Mouse (Mus musculus): ENCODE results near the gene Pdcd4.
A peak's percentile ranks its signal among the peaks of the same experiment; 100 is the strongest.
"Not testable (repeated sequence)": the region's sequence is repeated elsewhere in the genome, so short reads cannot be mapped to it uniquely, and the experiment has no call there.

The Pdcd4 gene

GRCm38 (mm10) chr19:53944786-53945169 lies 52.7 kb downstream of the Pdcd4 start:
- no peak for DNase-seq (ENCODE audit: low read depth in 1 of 2, low spot score in 2 of 2)

GRCm38 (mm10) chr19:53945171-53946042 lies 53.4 kb downstream of the Pdcd4 start:
- peak in 1 of 2 experiments; percentile 8 for DNase-seq (ENCODE audit: low read depth in 1 of 2, low spot score in 2 of 2)

DNA sequence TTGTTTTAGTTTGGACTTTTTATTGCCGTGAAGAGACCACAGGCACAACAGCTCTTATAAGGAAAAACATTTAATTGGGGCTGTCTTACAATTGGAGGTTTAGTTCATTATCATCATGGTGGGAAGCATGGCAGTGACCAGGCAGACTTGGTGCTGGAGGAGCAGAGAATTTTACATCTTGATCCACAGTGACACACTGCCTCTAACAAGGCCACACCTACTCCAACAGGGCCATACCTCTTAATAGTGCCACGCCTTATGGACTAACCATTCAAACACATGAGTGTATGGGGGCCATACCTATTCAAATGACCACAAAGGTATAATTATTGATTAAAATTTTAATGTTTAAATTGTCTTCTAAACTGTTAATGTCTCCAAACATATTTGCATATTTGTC lies 65.5 kb downstream of the Pdcd4 start:
- no peak for DNase-seq (ENCODE audit: low read depth in 1 of 2, low spot score in 2 of 2)

DNA sequence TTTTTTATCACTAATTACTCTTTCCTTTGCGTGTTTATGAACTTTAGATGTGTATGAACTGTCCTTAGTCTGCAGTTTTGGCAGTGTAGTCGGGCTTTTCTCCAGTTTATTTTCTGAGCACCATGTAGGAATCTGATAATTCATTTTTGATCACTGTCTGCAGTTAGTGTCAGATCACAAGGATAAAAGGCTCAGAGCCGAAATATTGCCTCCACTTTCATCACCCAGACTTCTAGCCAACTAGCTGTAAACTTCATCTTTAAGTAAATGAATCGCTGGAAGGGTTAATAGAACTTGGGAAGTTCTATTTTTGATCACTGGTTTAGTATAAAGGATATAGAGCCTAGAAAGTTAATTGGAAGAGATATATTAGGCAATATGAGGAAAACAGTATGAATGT lies 70.5 kb downstream of the Pdcd4 start:
- no peak for DNase-seq (ENCODE audit: low read depth in 1 of 2, low spot score in 2 of 2)

DNA sequence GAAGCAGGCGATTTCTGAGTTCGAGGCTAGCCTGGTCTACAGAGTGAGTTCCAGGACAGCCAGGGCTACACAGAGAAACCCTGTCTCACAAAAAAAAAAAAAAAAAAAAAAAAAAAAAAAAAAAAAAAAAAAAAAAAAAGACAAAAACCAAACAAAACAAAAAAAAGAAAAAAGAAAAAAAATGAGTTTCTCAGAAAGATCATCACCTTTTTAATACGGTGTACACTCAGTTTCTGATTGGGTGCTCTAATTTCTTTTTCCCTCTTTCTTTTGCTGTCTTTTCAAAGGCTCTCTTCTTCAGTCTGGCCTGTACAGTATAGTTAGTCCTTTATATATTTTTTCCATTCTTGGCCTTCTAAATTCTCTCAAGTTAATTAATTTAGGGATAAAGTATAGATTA lies 72.3 kb downstream of the Pdcd4 start:
- not testable (repeated sequence) for DNase-seq (ENCODE audit: low read depth in 1 of 2, low spot score in 2 of 2)

DNA sequence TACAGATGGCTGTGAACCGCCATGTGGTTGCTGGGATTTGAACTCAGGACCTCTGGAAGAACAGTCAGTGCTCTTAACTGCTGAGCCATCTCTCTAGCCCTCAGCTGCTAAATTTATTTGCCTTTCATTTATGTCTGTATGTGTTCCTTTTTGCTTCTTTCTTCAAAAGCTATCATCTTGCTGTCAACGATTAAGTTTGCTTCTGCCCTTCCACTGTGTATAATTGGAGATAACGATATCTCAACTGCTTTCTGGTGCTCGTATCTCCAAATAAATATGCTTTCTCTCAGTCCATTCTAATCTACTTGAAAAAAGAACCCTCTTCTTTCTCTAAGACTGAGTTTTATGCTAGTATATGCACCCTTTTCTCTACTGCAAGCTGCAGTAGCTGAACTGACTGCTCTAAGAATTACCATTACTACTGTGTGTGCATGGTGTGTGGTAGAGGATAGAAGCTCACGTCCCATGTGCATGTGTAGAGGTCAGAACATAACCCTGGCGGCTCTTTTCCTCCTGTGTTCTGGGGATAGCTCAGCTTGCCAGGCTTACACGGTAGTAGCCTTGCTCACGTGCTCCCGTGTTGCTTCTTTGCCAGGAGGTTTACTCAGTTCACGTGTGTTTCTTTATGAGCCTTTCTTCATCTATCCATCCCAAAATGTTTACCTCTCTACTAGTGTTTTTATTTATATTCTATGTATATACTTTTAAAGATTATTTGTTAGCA lies 73.0 kb downstream of the Pdcd4 start:
- DNase-seq (ENCODE audit: low read depth in 1 of 2, low spot score in 2 of 2) = no peak

- DNase-seq (ENCODE audit: low read depth in 1 of 2, low spot score in 2 of 2) = no peak
Observed at GRCm38 (mm10) chr19:53969226-53969625, 77.2 kb downstream of the Pdcd4 start.

- no peak for DNase-seq (ENCODE audit: low read depth in 1 of 2, low spot score in 2 of 2)
Observed at GRCm38 (mm10) chr19:53971938-53972337, 79.9 kb downstream of the Pdcd4 start.

- DNase-seq (ENCODE audit: low read depth in 1 of 2, low spot score in 2 of 2) = no peak
Observed at GRCm38 (mm10) chr19:53973656-53974055, 81.6 kb downstream of the Pdcd4 start.
